Mouse (Mus musculus) cerebellum, adult 2 months (tissue): ENCODE data around the gene Zfp758. TPM values are rescaled to one million over a fixed set of nuclear protein-coding genes. Genes with fewer than 3 reads are reported as not detected.
"Not testable (repeated sequence)": the region's sequence is repeated elsewhere in the genome, so short reads cannot be mapped to it uniquely, and the experiment has no call there.

Source experiments
- DNase-seq, 2 experiments: peaks; one replicate each; pipeline ENCODE4 v3.0.0; 2021
- H3K27ac ChIP-seq: fragments of 200-500 bp; 2 replicates; pipeline ENCODE4 v1.5.1; 2012; ENCODE audit warnings: low read length, control low read depth, inconsistent platforms; ENCODE audit not compliant: insufficient read depth
- H3K27me3 ChIP-seq: fragments of 200-500 bp; 2 replicates; pipeline ENCODE4 v1.6.1; 2012; ENCODE audit warnings: inconsistent platforms, mild to moderate bottlenecking, low read length, moderate library complexity; ENCODE audit not compliant: control insufficient read depth, insufficient read depth
- H3K4me1 ChIP-seq: fragments of 200-500 bp; 2 replicates; pipeline ENCODE4 v1.6.1; 2011; ENCODE audit warnings: low read length; ENCODE audit not compliant: control insufficient read depth, insufficient read depth
- H3K4me3 ChIP-seq: fragments of 200-500 bp; replicated peaks from 2 replicates; pipeline ENCODE3; 2011; ENCODE audit warnings: mild to moderate bottlenecking, low read depth, low read length, control low read depth; ENCODE audit not compliant: insufficient read depth
- CTCF ChIP-seq: fragments of 200-500 bp; IDR thresholded peaks from 2 replicates; pipeline ENCODE4 v1.5.1; 2011; ENCODE audit warnings: low read depth, mild to moderate bottlenecking, control low read depth, low read length, moderate library complexity, borderline replicate concordance; ENCODE audit not compliant: insufficient read depth
- POLR2A ChIP-seq: fragments of 200-500 bp; IDR thresholded peaks from 2 replicates; pipeline ENCODE4 v1.6.1; 2011; ENCODE audit warnings: low read length, control low read depth, borderline replicate concordance; ENCODE audit not compliant: insufficient read depth
- WGBS: fragments of 180-500 bp; shearing (Covaris S2); methylation state at CpG from one replicate; pipeline ENCODE4 v1.1.7; 2018; 5-methylcytosine and 5-hydroxymethylcytosine counted together
- polyA plus RNA-seq: library from polyadenylated mRNA; depleted of rRNA; stranded (reverse); fragments of >200 nt; gene quantifications from 2 replicates; pipeline ENCODE4 v1.2.3, GENCODE M21; 2012; rRNA removed

Gene Zfp758
- 4.5 and 4.6 TPM in 2 replicates for polyA plus RNA-seq

DNA sequence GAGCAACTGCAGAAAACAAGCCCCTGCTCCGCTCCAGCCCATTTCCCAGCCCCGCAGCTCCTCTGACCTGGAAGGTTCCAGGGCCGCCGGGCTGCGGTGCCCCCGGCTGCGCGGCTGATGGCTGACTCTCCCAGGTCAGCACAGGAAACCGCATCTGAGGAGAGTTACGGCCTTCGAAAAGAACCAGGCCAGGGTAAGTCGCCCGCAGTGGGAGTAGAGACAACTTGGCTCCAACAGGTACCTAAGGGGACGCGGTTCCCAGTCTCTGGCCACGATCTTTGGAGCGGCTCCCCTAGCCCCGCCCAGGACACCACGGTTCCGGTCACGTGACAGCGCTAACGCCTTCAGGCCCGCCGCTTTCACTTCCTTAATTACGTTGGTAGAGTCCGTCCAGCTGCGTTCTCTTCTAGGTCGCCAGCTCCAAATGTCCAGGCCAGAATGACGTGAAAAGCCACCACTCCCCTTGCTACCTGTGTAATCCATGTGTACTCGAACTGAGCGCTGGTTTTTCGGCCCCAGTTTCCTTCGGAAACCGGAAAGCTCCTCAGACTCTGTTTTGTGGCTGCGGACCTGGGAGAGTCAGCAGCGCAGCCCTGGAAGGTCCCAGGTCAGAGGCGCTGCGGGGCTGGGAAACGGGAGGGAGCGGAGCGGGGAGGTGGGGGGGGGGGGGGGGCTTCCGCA is at the start of gene Zfp758, which contains the start of gene Zfp944:
Gene Zfp758 (plus strand): TSS at position 353 of the 681 bp plus-strand sequence.
Gene Zfp944 (minus strand): TSS at position 300 of the 681 bp plus-strand sequence.
- Histone ChIP-seq H3K4me3 (peak within 1 kb of the TSS; percentile 66), H3K27ac (peak within 1 kb of the TSS; percentile 64; the same call in 1 of the 2 replicates)
- DNase-seq: peak; percentile 56 to 71
- under 1% methylated on average over 33 of the region's 43 CpGs for WGBS
- H3K27me3 ChIP-seq, H3K4me1 ChIP-seq: not testable (repeated sequence)

DNA sequence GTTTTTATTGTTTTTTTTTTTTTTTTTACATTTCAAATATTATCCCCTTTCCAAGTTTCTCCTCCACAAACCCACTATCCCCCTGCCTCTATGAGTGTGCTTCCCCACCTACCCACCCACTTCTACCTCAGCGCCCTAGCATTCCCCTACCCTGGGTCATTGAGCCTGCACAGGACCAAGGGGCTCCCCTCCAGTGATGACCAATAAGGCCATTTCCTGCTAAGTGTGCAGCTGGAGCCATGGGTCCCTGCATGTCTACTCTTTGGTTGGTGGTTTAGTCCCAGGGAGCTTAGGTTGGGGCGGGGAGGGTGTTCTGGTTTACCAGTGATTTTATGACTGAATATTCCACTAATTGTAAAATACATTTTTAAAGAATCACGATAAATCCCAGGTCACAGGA is 47.0 kb upstream of the Zfp758 start:
- Histone ChIP-seq H3K4me3 (peak overlapping the region; percentile 5), H3K27ac (peak overlapping the region; percentile 90; the same call in 1 of the 2 replicates)
- 0% methylated on average over 3 of the region's 3 CpGs for WGBS
- not testable (repeated sequence) for H3K27me3 ChIP-seq, H3K4me1 ChIP-seq
- peak in 1 of 2 experiments; percentile 7 for DNase-seq

GRCm38 (mm10) chr17:22314730-22315226 is 46.5 kb upstream of the Zfp758 start, which contains the start of gene CT030661.1:
Gene CT030661.1, minus strand, starts transcription at chr17:22314837.
- peak; percentile 86 to 95 for DNase-seq
- 0 out of 2 replicates have a peak, but pooled peaks have one; percentile 56 for TF ChIP-seq POLR2A
- not testable (repeated sequence) for H3K27me3 ChIP-seq, H3K4me1 ChIP-seq
- WGBS: under 1% methylated on average over 20 of the region's 20 CpGs
- Histone ChIP-seq H3K4me3 (peak within 1 kb of the TSS; percentile 87), H3K27ac (peak within 1 kb of the TSS; percentile 90)

GRCm38 (mm10) chr17:22315247-22315646 is 46.0 kb upstream of the Zfp758 start:
- not testable (repeated sequence) for H3K27me3 ChIP-seq, H3K4me3 ChIP-seq, H3K4me1 ChIP-seq, H3K27ac ChIP-seq, DNase-seq
- 9% methylated on average over 2 of the region's 2 CpGs for WGBS

DNA sequence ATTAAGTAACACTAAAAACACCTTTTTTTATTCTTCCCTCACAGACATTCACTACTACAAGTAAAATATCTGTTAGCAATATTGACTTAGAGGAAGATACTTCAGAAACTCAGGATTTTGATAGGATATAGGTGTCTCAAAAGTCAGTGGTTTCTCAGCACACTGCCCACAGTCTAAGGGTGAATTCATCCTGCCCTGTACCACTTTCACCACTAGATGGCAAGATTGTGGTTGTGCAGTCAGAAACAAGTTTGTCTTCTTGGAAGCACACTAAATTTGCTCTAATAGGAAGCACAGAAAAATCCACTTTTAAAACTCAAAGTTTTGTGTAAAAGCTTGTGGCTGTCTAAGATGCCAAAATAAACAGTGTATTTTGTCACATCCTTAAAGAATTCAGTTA is 8.5 kb upstream of the Zfp758 start:
- TF ChIP-seq POLR2A (no peak), CTCF (no peak)
- Histone ChIP-seq H3K27me3 (no peaks in the 10 kb centered on the region), H3K4me1 (no peaks in the 10 kb centered on the region), H3K4me3 (no peak overlapping the region), H3K27ac (no peak overlapping the region)
- DNase-seq: peak in 1 of 2 experiments; percentile 6

GRCm38 (mm10) chr17:22360572-22360971 is 681 bp upstream of the Zfp758 start:
- 21% methylated on average over 5 of the region's 5 CpGs for WGBS
- Histone ChIP-seq H3K4me1 (peaks cover 4% of the 10 kb centered on the region), H3K4me3 (no peak overlapping the region), H3K27me3 (no peaks in the 10 kb centered on the region), H3K27ac (no peak overlapping the region)
- TF ChIP-seq POLR2A: no peak
- no peak for TF ChIP-seq CTCF
- DNase-seq: no peak

- peaks cover 4% of the 10 kb centered on the region for H3K4me1 ChIP-seq
- no peak overlapping the region for H3K4me3 ChIP-seq
- no peak for DNase-seq
- TF ChIP-seq CTCF: no peak
- no peak for TF ChIP-seq POLR2A
- 94% methylated on average over 3 of the region's 3 CpGs for WGBS
- H3K27ac ChIP-seq: no peak overlapping the region
- no peaks in the 10 kb centered on the region for H3K27me3 ChIP-seq
Observed at GRCm38 (mm10) chr17:22363895-22364294, 2.6 kb downstream of the Zfp758 start.

GRCm38 (mm10) chr17:22410756-22411155 is 49.5 kb downstream of the Zfp758 start:
- Histone ChIP-seq H3K27ac (no peak overlapping the region), H3K4me3 (no peak overlapping the region), H3K4me1 (no peaks in the 10 kb centered on the region), H3K27me3 (no peaks in the 10 kb centered on the region)
- 72% methylated on average over 2 of the region's 2 CpGs for WGBS
- DNase-seq: no peak
- TF ChIP-seq POLR2A (no peak), CTCF (peak; percentile 28; the same call in 1 of the 2 replicates)

- WGBS: 1% methylated on average over 3 of the region's 3 CpGs
- Histone ChIP-seq H3K4me3 (no peak overlapping the region), H3K27me3 (no peaks in the 10 kb centered on the region), H3K4me1 (no peaks in the 10 kb centered on the region), H3K27ac (no peak overlapping the region)
- peak; percentile 72 for TF ChIP-seq CTCF
- TF ChIP-seq POLR2A: no peak
- DNase-seq: peak; percentile 37 to 60
Observed at GRCm38 (mm10) chr17:22417510-22417909, 56.3 kb downstream of the Zfp758 start.
